ENCODE assay signal across 22 mouse cellular contexts in genomic region chr5:150290494-150291199, GRCm38 (mm10).
DNase-seq lines count a peak whose midpoint lies in the region; ATAC-seq and TF ChIP-seq lines count a peak whose summit lies in the region.
"Had no signal": no experiment of that assay in that cellular context is flagged by ENCODE, and none has a peak within 500 bp of the region (broad histone marks: within the 10 kb centered on the region; RNA-seq: fewer than 3 reads in every experiment).

No protein-coding gene starts in this region.

- no peaks in the 10 kb centered on the region for H3K9me3 ChIP-seq in hindbrain, embryonic 11.5 days (ENCODE audit: control insufficient read depth, low read length)
- no peaks in the 10 kb centered on the region for H3K9me3 ChIP-seq in hindbrain, embryonic 10.5 days
- H3K9me3 ChIP-seq in stomach, embryonic 14.5 days (ENCODE audit: control insufficient read depth, low read depth, low read length) = no peaks in the 10 kb centered on the region
- no peaks in the 10 kb centered on the region for H3K9me3 ChIP-seq in stomach, postnatal 0 days (ENCODE audit: control insufficient read depth, low read length)
- H3K9me3 ChIP-seq: liver, embryonic 12.5 days; neural tube, embryonic 12.5 days had no signal

- no peaks in the 10 kb centered on the region for H3K36me3 ChIP-seq in hindbrain, embryonic 11.5 days (ENCODE audit: control insufficient read depth, insufficient read depth, low read length)
- H3K36me3 ChIP-seq in hindbrain, embryonic 10.5 days = no peaks in the 10 kb centered on the region
- H3K36me3 ChIP-seq in stomach, embryonic 14.5 days (ENCODE audit: control insufficient read depth, insufficient read depth, low read length) = no peaks in the 10 kb centered on the region
- no peaks in the 10 kb centered on the region for H3K36me3 ChIP-seq in stomach, postnatal 0 days (ENCODE audit: control insufficient read depth, insufficient read depth, low read length)
- H3K36me3 ChIP-seq in small intestine, adult 2 months (ENCODE audit: control insufficient read depth, insufficient read depth, low read length) = no peaks in the 10 kb centered on the region
- H3K36me3 ChIP-seq: liver, embryonic 12.5 days; neural tube, embryonic 12.5 days had no signal

- peak; percentile 55 for ATAC-seq in hindbrain, embryonic 11.5 days (ENCODE audit: low FRiP score)
- ATAC-seq in stomach, embryonic 14.5 days (ENCODE audit: insufficient number of reproducible peaks, insufficient read depth, low FRiP score, low read depth) = peak; percentile 42; the same call in 1 of the 2 replicates
- no peak for ATAC-seq in stomach, postnatal 0 days (ENCODE audit: low FRiP score, low TSS enrichment)
- ATAC-seq: forebrain, embryonic 16.5 days; inflammation-experienced regulatory T-cells, adult 6 months; liver, embryonic 12.5 days had no signal

- 0 out of 2 replicates have a peak, but pooled peaks cover 2% of the 10 kb centered on the region for H3K4me1 ChIP-seq in hindbrain, embryonic 11.5 days (replicated peaks; ENCODE audit: control insufficient read depth, insufficient read depth, low read length)
- H3K4me1 ChIP-seq in hindbrain, embryonic 10.5 days (replicated peaks) = peaks cover 18% of the 10 kb centered on the region
- H3K4me1 ChIP-seq in stomach, embryonic 14.5 days (ENCODE audit: control insufficient read depth, insufficient read depth, low read length) = 0 out of 2 replicates have a peak, but pooled peaks cover 3% of the 10 kb centered on the region
- 0 out of 2 replicates have a peak, but pooled peaks cover 2% of the 10 kb centered on the region for H3K4me1 ChIP-seq in stomach, postnatal 0 days (replicated peaks; ENCODE audit: control insufficient read depth, insufficient read depth)
- H3K4me1 ChIP-seq in small intestine, adult 2 months (ENCODE audit: control insufficient read depth, insufficient read depth, insufficient read length, low read length) = peaks cover 6% of the 10 kb centered on the region; the same call in 1 of the 2 replicates
- H3K4me1 ChIP-seq: liver, embryonic 12.5 days had no signal

- H3K4me2 ChIP-seq in hindbrain, embryonic 11.5 days (replicated peaks; ENCODE audit: low read depth, low read length) = no peak overlapping the region
- H3K4me2 ChIP-seq in stomach, embryonic 14.5 days (replicated peaks; ENCODE audit: low read depth, low read length) = no peak overlapping the region
- H3K4me2 ChIP-seq in stomach, postnatal 0 days (replicated peaks; ENCODE audit: low read depth) = no peak overlapping the region
- H3K4me2 ChIP-seq: liver, embryonic 12.5 days; lung, embryonic 14.5 days; midbrain, embryonic 11.5 days; neural tube, embryonic 12.5 days had no signal

- TF ChIP-seq CTCF in stomach, postnatal 0 days (IDR thresholded peaks at IDR 0.05; ENCODE audit: low read depth) = no peak
- TF ChIP-seq CTCF in small intestine, adult 2 months (IDR thresholded peaks at IDR 0.05; ENCODE audit: extremely low read depth, insufficient read length, insufficient replicate concordance, low read depth, low read length) = no peak

- TF ChIP-seq POLR2A in small intestine, adult 2 months (IDR thresholded peaks at IDR 0.05; ENCODE audit: low read depth, low read length) = no peak

- H3K27ac ChIP-seq in hindbrain, embryonic 11.5 days (ENCODE audit: low read depth, low read length) = no peak overlapping the region
- no peak overlapping the region for H3K27ac ChIP-seq in hindbrain, embryonic 10.5 days
- H3K27ac ChIP-seq in stomach, embryonic 14.5 days (ENCODE audit: low read length) = no peak overlapping the region
- H3K27ac ChIP-seq in stomach, postnatal 0 days (replicated peaks) = no peak overlapping the region
- H3K27ac ChIP-seq in small intestine, adult 2 months (ENCODE audit: insufficient read depth, low read depth, low read length) = peak overlapping the region; percentile 10; the same call in 1 of the 2 replicates
- H3K27ac ChIP-seq: gastrocnemius, adult 2 months; liver, embryonic 12.5 days; macrophage; neural tube, embryonic 12.5 days had no signal

- no peak for TF ChIP-seq EP300 in stomach, postnatal 0 days (optimal IDR thresholded peaks at IDR 0.05)

- WGBS in hindbrain, embryonic 11.5 days = 79% methylated on average over 4 of the region's 4 CpGs
- 77% methylated on average over 4 of the region's 4 CpGs for WGBS in hindbrain, embryonic 10.5 days
- 66% methylated on average over 4 of the region's 4 CpGs for WGBS in stomach, embryonic 14.5 days
- 71% methylated on average over 4 of the region's 4 CpGs for WGBS in stomach, postnatal 0 days
- WGBS in small intestine, adult 2 months = 64% methylated on average over 4 of the region's 4 CpGs

- H3K27me3 ChIP-seq in hindbrain, embryonic 11.5 days (ENCODE audit: control insufficient read depth, insufficient read depth, low read length) = no peaks in the 10 kb centered on the region
- no peaks in the 10 kb centered on the region for H3K27me3 ChIP-seq in hindbrain, embryonic 10.5 days (ENCODE audit: insufficient read depth, poor library complexity, severe bottlenecking)
- no peaks in the 10 kb centered on the region for H3K27me3 ChIP-seq in stomach, embryonic 14.5 days (ENCODE audit: control insufficient read depth, insufficient read depth, low read length)
- H3K27me3 ChIP-seq in stomach, postnatal 0 days (ENCODE audit: control insufficient read depth, insufficient read depth, low read length) = no peaks in the 10 kb centered on the region
- no peaks in the 10 kb centered on the region for H3K27me3 ChIP-seq in small intestine, adult 2 months (ENCODE audit: control insufficient read depth, insufficient read depth, low read length)
- H3K27me3 ChIP-seq: CH12.LX; liver, embryonic 12.5 days; neural tube, embryonic 12.5 days had no signal

- H3K4me3 ChIP-seq in hindbrain, embryonic 11.5 days (ENCODE audit: low read depth, low read length) = no peak overlapping the region
- H3K4me3 ChIP-seq in hindbrain, embryonic 10.5 days = no peak overlapping the region
- H3K4me3 ChIP-seq in stomach, embryonic 14.5 days (ENCODE audit: low read depth, low read length) = no peak overlapping the region
- no peak overlapping the region for H3K4me3 ChIP-seq in stomach, postnatal 0 days (ENCODE audit: low read depth, low read length)
- no peak overlapping the region for H3K4me3 ChIP-seq in small intestine, adult 2 months (ENCODE audit: low read depth, low read length)
- H3K4me3 ChIP-seq: gastrocnemius, adult 2 months; liver, embryonic 12.5 days; neural tube, embryonic 12.5 days had no signal

- peak; percentile 47 to 49 for DNase-seq in cerebellum, postnatal 10 days
- DNase-seq in cerebellum, postnatal 4 days (ENCODE audit: low spot score in 2 of 2) = no peak
- DNase-seq in hindbrain, embryonic 11.5 days (ENCODE audit: low spot score) = no peak
- DNase-seq in hindbrain, embryonic 10.5 days (ENCODE audit: low spot score) = no peak
- DNase-seq in stomach, postnatal 0 days (ENCODE audit: low spot score) = no peak
- no peak for DNase-seq in spleen, postnatal 10 days (ENCODE audit: low spot score in 2 of 2)
- DNase-seq: adrenal gland, postnatal 14 days; cerebellum, adult 2 months; gastrocnemius, adult 2 months; kidney, postnatal 25 days; lung, embryonic 14.5 days; right cerebral cortex, postnatal 25 days; thymus, adult 18-20 months had no signal

- H3K9ac ChIP-seq in hindbrain, embryonic 11.5 days (ENCODE audit: low read depth, low read length) = no peak overlapping the region
- no peak overlapping the region for H3K9ac ChIP-seq in stomach, embryonic 14.5 days (replicated peaks; ENCODE audit: low read depth, low read length)
- no peak overlapping the region for H3K9ac ChIP-seq in stomach, postnatal 0 days (ENCODE audit: low read length)
- H3K9ac ChIP-seq: liver, embryonic 12.5 days; lung, embryonic 14.5 days; neural tube, embryonic 12.5 days had no signal

Comparison
In these comparisons a context has a peak if more than half of its experiments do, and no peak if none do; other contexts are left out.
1. DNase-seq: peak in cerebellum, postnatal 10 days (2 of 2); none in cerebellum, postnatal 4 days (0 of 2), hindbrain, embryonic 11.5 days (single experiment), hindbrain, embryonic 10.5 days (single experiment), stomach, postnatal 0 days (single experiment) and spleen, postnatal 10 days (0 of 2).